Mouse (Mus musculus) hindbrain, embryonic 14.5 days (tissue): ENCODE data around the gene Tmem18. TPM values are rescaled to one million over a fixed set of nuclear protein-coding genes. Genes with fewer than 3 reads are reported as not detected.

Experiments
- ATAC-seq: fragments of 200-750 bp; cut with Nextera tagmentation; 2 replicates; pipeline ENCODE4 v1.8.0; 2017; ENCODE audit warnings: moderate number of reproducible peaks, mild to moderate bottlenecking, moderate TSS enrichment, moderate library complexity; ENCODE audit not compliant: low FRiP score
- DNase-seq: peaks from one replicate; pipeline ENCODE4 v3.0.0-alpha.2; 2015; ENCODE audit warnings: low spot score
- H3K27ac ChIP-seq: fragments of 300-500 bp; sonication (generic); 2 replicates; pipeline ENCODE4 v1.5.1; 2014; ENCODE audit warnings: mild to moderate bottlenecking, moderate library complexity
- H3K27me3 ChIP-seq: fragments of 300-500 bp; sonication (generic); 2 replicates; pipeline ENCODE4 v1.6.1; 2014; ENCODE audit warnings: mild to moderate bottlenecking, low read length, mixed read lengths; ENCODE audit not compliant: control insufficient read depth, insufficient read depth
- H3K36me3 ChIP-seq: fragments of 300-500 bp; sonication (generic); replicated peaks from 2 replicates; pipeline ENCODE4 v1.6.1; 2014; ENCODE audit not compliant: control insufficient read depth, insufficient read depth
- H3K4me1 ChIP-seq: fragments of 300-500 bp; sonication (generic); replicated peaks from 2 replicates; pipeline ENCODE4 v1.6.1; 2014; ENCODE audit warnings: antibody characterized with exemption, low read length, mixed read lengths; ENCODE audit not compliant: control insufficient read depth, insufficient read depth
- H3K4me2 ChIP-seq: fragments of 300-500 bp; sonication (generic); replicated peaks from 2 replicates; pipeline ENCODE4 v1.6.1; 2014; ENCODE audit warnings: mild to moderate bottlenecking, moderate library complexity
- H3K4me3 ChIP-seq: fragments of 300-500 bp; sonication (generic); replicated peaks from 2 replicates; pipeline ENCODE4 v1.5.1; 2014; ENCODE audit warnings: mild to moderate bottlenecking, low read length
- H3K9ac ChIP-seq: fragments of 300-500 bp; sonication (generic); 2 replicates; pipeline ENCODE4 v1.6.1; 2014
- H3K9me3 ChIP-seq: fragments of 300-500 bp; sonication (generic); 2 replicates; pipeline ENCODE4 v1.6.1; 2016; ENCODE audit warnings: low read length; ENCODE audit not compliant: control insufficient read depth
- WGBS: fragments of 180-500 bp; shearing (Covaris S2); extraction: QIAGEN DNeasy Blood & Tissue Kit; methylation state at CpG from one replicate; pipeline ENCODE4 v1.1.7; 2014; 5-methylcytosine and 5-hydroxymethylcytosine counted together
- polyA plus RNA-seq: library from polyadenylated mRNA; unstranded; fragments of >200 nt; fragmentation: Nextera tagmentation; extraction: Ambion mirVana; gene quantifications from 2 replicates; pipeline ENCODE4 v1.2.1, GENCODE M21; 2014

Tmem18 gene
- polyA plus RNA-seq, 1 experiment from 2014 or later: 32.9 TPM

- Histone ChIP-seq H3K4me2 (no peak overlapping the region), H3K27me3 (no peaks in the 10 kb centered on the region), H3K27ac (no peak overlapping the region), H3K9ac (no peak overlapping the region), H3K4me3 (no peak overlapping the region), H3K9me3 (no peaks in the 10 kb centered on the region), H3K4me1 (no peaks in the 10 kb centered on the region), H3K36me3 (peaks cover 25% of the 10 kb centered on the region)
- DNase-seq (no peak), ATAC-seq (no peak)
- WGBS: 92% methylated on average over 5 of the region's 5 CpGs
Measured at GRCm38 (mm10) chr12:30591832-30592231, 7.6 kb downstream of the Tmem18 start.

DNA sequence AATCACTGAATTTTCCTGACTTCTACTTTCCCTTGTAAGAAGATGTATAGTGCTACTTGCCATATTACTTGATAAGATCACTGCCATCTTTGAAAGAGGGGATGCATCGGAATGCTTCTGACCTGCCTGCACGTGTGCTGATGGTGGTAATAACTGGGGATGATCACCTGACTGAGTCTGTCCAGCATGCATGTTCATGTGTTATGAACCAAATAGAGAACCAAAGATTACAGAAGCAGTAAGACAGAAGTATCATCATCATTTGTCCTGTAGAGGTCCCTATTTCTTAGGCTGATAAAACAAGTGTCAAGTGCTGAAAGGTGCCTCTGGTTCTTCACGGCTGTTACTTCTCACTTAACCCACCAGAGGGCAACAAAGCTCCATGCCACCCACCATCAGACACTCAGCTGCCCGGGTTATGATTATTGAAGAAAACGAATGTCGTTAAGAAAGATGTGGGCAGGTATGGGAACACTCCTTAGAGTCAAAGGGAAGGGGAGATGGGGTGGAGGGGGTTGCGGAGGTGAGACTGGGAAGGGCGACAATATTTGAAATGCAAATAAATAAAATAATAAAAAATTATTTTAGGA lies 12.7 kb downstream of the Tmem18 start:
- no peaks in the 10 kb centered on the region for H3K27me3 ChIP-seq
- H3K4me2 ChIP-seq: no peak overlapping the region
- no peak overlapping the region for H3K4me3 ChIP-seq
- 38% methylated on average over 8 of the region's 8 CpGs for WGBS
- DNase-seq (peak; percentile 86), ATAC-seq (peak; percentile 53; the same call in 1 of the 2 replicates)
- no peak overlapping the region for H3K9ac ChIP-seq
- no peaks in the 10 kb centered on the region for H3K36me3 ChIP-seq
- no peaks in the 10 kb centered on the region for H3K4me1 ChIP-seq
- H3K27ac ChIP-seq: no peak overlapping the region
- H3K9me3 ChIP-seq: no peaks in the 10 kb centered on the region

DNA sequence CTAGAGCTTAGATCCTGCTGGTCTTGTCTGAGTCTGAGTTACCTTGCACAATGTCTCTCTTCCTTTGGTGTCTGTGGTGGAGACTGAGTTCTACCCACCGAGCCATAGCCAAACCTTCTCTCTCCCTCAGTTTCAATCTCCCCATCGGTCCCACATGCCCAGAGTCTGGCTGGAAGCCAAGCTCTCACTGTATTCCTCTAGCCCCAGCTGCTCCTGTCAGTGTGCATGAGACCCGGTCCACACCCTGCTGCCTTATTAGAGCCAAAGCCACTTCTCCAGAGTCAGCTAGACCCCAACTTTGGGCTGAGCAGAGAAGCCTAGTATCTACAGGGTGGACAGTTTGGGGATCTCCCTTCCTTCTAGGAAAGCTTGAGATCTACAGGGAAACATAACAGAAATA lies 14.7 kb downstream of the Tmem18 start:
- Histone ChIP-seq H3K36me3 (no peaks in the 10 kb centered on the region), H3K4me3 (no peak overlapping the region), H3K4me1 (no peaks in the 10 kb centered on the region), H3K9ac (no peak overlapping the region), H3K27ac (no peak overlapping the region), H3K4me2 (no peak overlapping the region), H3K27me3 (no peaks in the 10 kb centered on the region), H3K9me3 (no peaks in the 10 kb centered on the region)
- WGBS: 57% methylated on average over 3 of the region's 3 CpGs
- ATAC-seq (no peak), DNase-seq (no peak)

GRCm38 (mm10) chr12:30599474-30599873 lies 15.2 kb downstream of the Tmem18 start:
- H3K4me2 ChIP-seq: no peak overlapping the region
- no peaks in the 10 kb centered on the region for H3K4me1 ChIP-seq
- H3K9me3 ChIP-seq: no peaks in the 10 kb centered on the region
- H3K9ac ChIP-seq: no peak overlapping the region
- 81% methylated on average over 2 of the region's 2 CpGs for WGBS
- H3K27ac ChIP-seq: no peak overlapping the region
- DNase-seq (no peak), ATAC-seq (no peak)
- no peaks in the 10 kb centered on the region for H3K27me3 ChIP-seq
- no peaks in the 10 kb centered on the region for H3K36me3 ChIP-seq
- no peak overlapping the region for H3K4me3 ChIP-seq

DNA sequence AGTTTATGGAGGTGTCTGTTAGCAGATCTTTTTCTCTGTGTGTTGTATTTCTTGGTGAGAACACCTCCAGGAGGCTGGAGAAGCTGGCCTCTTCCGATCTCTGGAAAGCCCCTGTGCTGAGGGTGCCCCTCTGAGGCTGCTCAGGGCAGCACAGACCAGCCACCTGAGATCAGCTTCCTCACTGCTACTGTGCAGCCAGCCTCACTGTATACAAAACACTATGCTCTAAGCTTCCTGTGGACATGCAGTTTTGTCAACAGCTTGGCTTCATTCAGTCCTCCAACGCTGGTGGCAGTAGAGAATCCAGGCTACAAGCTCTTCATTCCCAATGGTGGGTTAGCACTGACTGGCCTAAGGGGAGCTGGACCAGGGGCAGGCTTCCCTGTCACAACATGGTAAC lies 15.8 kb downstream of the Tmem18 start:
- DNase-seq: no peak
- 81% methylated on average over 2 of the region's 2 CpGs for WGBS
- H3K27me3 ChIP-seq: no peaks in the 10 kb centered on the region
- H3K4me3 ChIP-seq: no peak overlapping the region
- H3K36me3 ChIP-seq: no peaks in the 10 kb centered on the region
- H3K9ac ChIP-seq: no peak overlapping the region
- no peak overlapping the region for H3K27ac ChIP-seq
- no peaks in the 10 kb centered on the region for H3K4me1 ChIP-seq
- no peak for ATAC-seq
- H3K9me3 ChIP-seq: no peaks in the 10 kb centered on the region
- H3K4me2 ChIP-seq: no peak overlapping the region

DNA sequence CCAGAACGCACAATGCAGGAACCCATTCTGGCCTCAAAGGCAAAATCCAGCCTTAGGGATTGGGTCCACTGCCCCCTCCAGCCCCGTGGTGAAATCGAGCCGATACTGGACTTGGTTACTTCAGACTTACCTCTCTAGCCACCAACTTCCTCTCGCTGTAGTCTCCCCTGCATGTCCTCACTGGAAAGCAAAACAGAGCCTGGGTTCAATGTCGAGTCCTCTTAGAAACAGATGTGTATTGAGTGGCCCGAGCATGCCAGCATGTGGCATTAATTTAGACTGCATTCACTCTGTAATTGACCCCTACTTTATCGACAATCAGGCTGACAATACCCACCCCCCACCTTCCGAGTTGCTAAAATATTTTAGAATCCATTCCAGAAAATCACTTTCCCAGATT lies 19.8 kb downstream of the Tmem18 start:
- no peak for DNase-seq
- H3K4me1 ChIP-seq: no peaks in the 10 kb centered on the region
- H3K36me3 ChIP-seq: no peaks in the 10 kb centered on the region
- no peak overlapping the region for H3K27ac ChIP-seq
- no peak for ATAC-seq
- no peak overlapping the region for H3K9ac ChIP-seq
- no peaks in the 10 kb centered on the region for H3K27me3 ChIP-seq
- no peaks in the 10 kb centered on the region for H3K9me3 ChIP-seq
- no peak overlapping the region for H3K4me3 ChIP-seq
- no peak overlapping the region for H3K4me2 ChIP-seq
- WGBS: 73% methylated on average over 9 of the region's 9 CpGs

DNA sequence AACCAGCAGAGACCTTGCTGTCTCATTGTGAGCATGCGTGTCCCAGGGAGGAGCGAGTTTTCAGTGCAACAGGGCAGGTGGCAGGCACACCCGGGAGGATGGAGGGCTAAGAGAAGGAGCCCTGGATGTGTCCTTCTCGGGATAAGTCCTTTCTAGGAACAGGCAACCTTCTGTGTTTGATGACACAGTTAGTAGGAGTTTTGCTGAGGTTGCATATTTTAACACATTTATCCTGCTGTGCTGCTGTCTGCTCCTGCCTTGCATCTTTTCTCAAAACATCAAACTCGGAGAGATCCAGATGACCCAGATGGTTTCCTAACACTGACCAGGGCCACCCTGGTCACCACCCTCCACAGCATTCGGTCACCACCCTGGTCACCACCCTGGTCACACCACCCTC lies 20.6 kb downstream of the Tmem18 start:
- 81% methylated on average over 6 of the region's 6 CpGs for WGBS
- no peaks in the 10 kb centered on the region for H3K4me1 ChIP-seq
- no peak overlapping the region for H3K9ac ChIP-seq
- H3K4me2 ChIP-seq: no peak overlapping the region
- no peaks in the 10 kb centered on the region for H3K9me3 ChIP-seq
- DNase-seq (no peak), ATAC-seq (no peak)
- H3K36me3 ChIP-seq: no peaks in the 10 kb centered on the region
- H3K27me3 ChIP-seq: no peaks in the 10 kb centered on the region
- H3K27ac ChIP-seq: no peak overlapping the region
- H3K4me3 ChIP-seq: no peak overlapping the region

- Histone ChIP-seq H3K4me1 (no peaks in the 10 kb centered on the region), H3K27me3 (no peaks in the 10 kb centered on the region), H3K36me3 (no peaks in the 10 kb centered on the region), H3K9ac (no peak overlapping the region), H3K27ac (no peak overlapping the region), H3K4me3 (no peak overlapping the region), H3K4me2 (no peak overlapping the region), H3K9me3 (no peaks in the 10 kb centered on the region)
- no peak for DNase-seq
- no peak for ATAC-seq
- 95% methylated on average over 6 of the region's 6 CpGs for WGBS
Measured at GRCm38 (mm10) chr12:30605941-30606340, 21.7 kb downstream of the Tmem18 start.

DNA sequence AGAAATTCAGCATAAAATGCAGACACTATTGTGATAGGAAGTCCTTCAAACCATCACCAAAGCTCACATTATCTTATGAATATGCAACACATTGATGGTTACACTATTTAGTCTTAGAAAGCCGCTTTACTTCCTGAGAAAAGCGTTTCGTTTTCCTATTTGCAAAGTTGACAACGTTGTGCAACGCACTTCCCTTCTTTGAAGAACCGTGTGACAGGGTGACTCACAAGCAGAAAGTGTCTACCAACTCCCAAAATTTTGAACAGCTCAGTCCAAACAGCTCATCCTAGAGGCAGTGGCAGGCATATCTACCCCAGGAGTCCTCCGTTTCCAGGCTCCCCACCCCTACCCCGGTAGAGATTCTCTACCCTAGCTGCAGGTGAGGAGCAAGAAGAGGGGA lies 22.5 kb downstream of the Tmem18 start:
- Histone ChIP-seq H3K9me3 (no peaks in the 10 kb centered on the region), H3K27me3 (no peaks in the 10 kb centered on the region), H3K27ac (no peak overlapping the region), H3K9ac (no peak overlapping the region), H3K4me1 (no peaks in the 10 kb centered on the region), H3K36me3 (no peaks in the 10 kb centered on the region), H3K4me3 (no peak overlapping the region), H3K4me2 (no peak overlapping the region)
- ATAC-seq (no peak), DNase-seq (no peak)
- whole genome bisulfite sequencing: 82% methylated on average over 8 of the region's 8 CpGs

GRCm38 (mm10) chr12:30618425-30618824 lies 34.2 kb downstream of the Tmem18 start:
- Histone ChIP-seq H3K9me3 (no peaks in the 10 kb centered on the region), H3K4me3 (no peak overlapping the region), H3K4me2 (no peak overlapping the region), H3K27ac (no peak overlapping the region), H3K4me1 (no peaks in the 10 kb centered on the region), H3K27me3 (no peaks in the 10 kb centered on the region), H3K36me3 (no peaks in the 10 kb centered on the region), H3K9ac (no peak overlapping the region)
- ATAC-seq (no peak), DNase-seq (no peak)
- 75% methylated on average over 8 of the region's 8 CpGs for WGBS
